Comparison of ENCODE assay signal across 8 mouse cellular contexts in the genomic region with DNA sequence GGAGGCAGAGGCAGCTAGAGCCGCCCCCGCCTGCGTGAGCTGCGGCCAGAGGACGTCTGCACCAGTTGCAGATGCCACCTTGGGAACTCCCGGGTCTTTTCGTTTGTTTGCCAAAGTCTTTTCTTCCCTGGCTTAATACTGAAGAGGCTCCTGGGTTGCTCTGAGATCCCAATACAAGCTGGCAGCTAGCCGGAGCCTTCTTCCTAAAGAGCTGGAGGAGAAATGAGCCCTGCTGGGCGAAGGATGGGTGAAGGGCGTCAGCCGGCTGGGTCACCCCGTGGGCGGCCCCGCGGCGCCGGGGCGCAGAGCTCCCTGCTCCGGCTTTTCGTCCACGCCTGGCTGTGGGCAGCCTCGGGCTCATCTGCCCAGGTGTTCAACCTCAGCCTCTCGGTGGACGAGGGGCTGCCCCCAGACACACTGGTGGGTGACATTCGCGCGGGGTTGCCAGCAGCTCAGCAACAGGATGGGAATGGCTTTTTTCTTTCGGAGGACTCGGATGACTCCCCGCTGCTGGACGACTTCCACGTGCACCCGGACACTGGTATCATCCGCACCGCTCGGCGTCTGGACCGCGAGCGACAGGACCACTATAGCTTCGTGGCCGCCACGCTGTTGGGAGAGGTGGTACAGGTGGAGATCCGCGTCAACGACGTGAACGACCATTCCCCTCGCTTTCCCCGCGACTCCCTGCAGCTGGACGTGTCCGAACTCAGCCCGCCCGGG. TPM values are rescaled to one million over a fixed set of nuclear protein-coding genes. Genes with fewer than 3 reads are reported as not detected.
DNase-seq lines count a peak whose midpoint lies in the region; ATAC-seq and TF ChIP-seq lines count a peak whose summit lies in the region.

Gene Dchs2, plus strand, starts transcription at position 223 of the 723 bp plus-strand sequence.

- H3K4me2 ChIP-seq in kidney, postnatal 0 days (ENCODE audit: low read length), result peak within 1 kb of the TSS; percentile 95
- peak within 1 kb of the TSS; percentile 91 for H3K4me2 ChIP-seq in heart, embryonic 12.5 days
- peak within 1 kb of the TSS; percentile 96 for H3K4me2 ChIP-seq in limb, embryonic 15.5 days
- peak within 1 kb of the TSS; percentile 87 for H3K4me2 ChIP-seq in stomach, embryonic 16.5 days (ENCODE audit: low read depth, low read length)

- no peak for ATAC-seq in kidney, postnatal 0 days (replicated peaks; ENCODE audit: low FRiP score, low read depth)
- 0 out of 2 replicates have a peak, but pooled peaks have one; percentile 19 for ATAC-seq in heart, embryonic 12.5 days (ENCODE audit: insufficient number of reproducible peaks, low FRiP score)
- ATAC-seq in limb, embryonic 15.5 days (ENCODE audit: insufficient number of reproducible peaks, low FRiP score, low TSS enrichment, low read depth), result 0 out of 2 replicates have a peak, but pooled peaks have one; percentile 11
- 0 out of 2 replicates have a peak, but pooled peaks have one; percentile 23 for ATAC-seq in stomach, embryonic 16.5 days (ENCODE audit: insufficient read depth, low FRiP score)

- DNase-seq in kidney, postnatal 0 days (ENCODE audit: low spot score), result peak; percentile 9
- DNase-seq in kidney, postnatal 14 days, result no peak
- DNase-seq in frontal cortex, postnatal 14 days (ENCODE audit: low spot score in 2 of 2), result no peak
- no peak for DNase-seq in adipocyte (ENCODE audit: low spot score)

- H3K36me3 ChIP-seq in kidney, postnatal 0 days (ENCODE audit: insufficient read depth, low read length), result no peaks in the 10 kb centered on the region
- no peaks in the 10 kb centered on the region for H3K36me3 ChIP-seq in heart, embryonic 12.5 days
- H3K36me3 ChIP-seq in limb, embryonic 15.5 days, result no peaks in the 10 kb centered on the region
- no peaks in the 10 kb centered on the region for H3K36me3 ChIP-seq in stomach, embryonic 16.5 days (ENCODE audit: control insufficient read depth, insufficient read depth, low read length)

- peaks cover 25% of the 10 kb centered on the region; the same call in 1 of the 2 replicates for H3K4me1 ChIP-seq in kidney, postnatal 0 days (replicated peaks; ENCODE audit: insufficient read depth, low read length)
- no peaks in the 10 kb centered on the region; the same call in 1 of the 2 replicates for H3K4me1 ChIP-seq in brown adipose tissue, adult 24 weeks (ENCODE audit: control insufficient read depth, insufficient read depth, insufficient read length, low read length)
- peaks cover 22% of the 10 kb centered on the region for H3K4me1 ChIP-seq in heart, embryonic 12.5 days (replicated peaks)
- peaks cover 29% of the 10 kb centered on the region for H3K4me1 ChIP-seq in limb, embryonic 15.5 days
- H3K4me1 ChIP-seq in stomach, embryonic 16.5 days (ENCODE audit: control insufficient read depth, insufficient read depth, low read length), result peaks cover 7% of the 10 kb centered on the region

- peak within 1 kb of the TSS; percentile 27; the same call in 1 of the 2 replicates for H3K9ac ChIP-seq in kidney, postnatal 0 days (ENCODE audit: low read depth, low read length)
- peak within 1 kb of the TSS; percentile 55 for H3K9ac ChIP-seq in heart, embryonic 12.5 days
- H3K9ac ChIP-seq in limb, embryonic 15.5 days, result peak within 1 kb of the TSS; percentile 47
- H3K9ac ChIP-seq in stomach, embryonic 16.5 days (ENCODE audit: low read length), result peak within 1 kb of the TSS; percentile 60

- under 1% methylated on average over 55 of the region's 55 CpGs for WGBS in kidney, postnatal 0 days
- 1% methylated on average over 54 of the region's 55 CpGs for whole genome bisulfite sequencing in heart, embryonic 12.5 days
- WGBS in limb, embryonic 15.5 days, result under 1% methylated on average over 55 of the region's 55 CpGs
- WGBS in stomach, embryonic 16.5 days, result under 1% methylated on average over 55 of the region's 55 CpGs

- TF ChIP-seq CTCF in kidney, postnatal 0 days (IDR thresholded peaks at IDR 0.05; ENCODE audit: low read depth), result no peak

- peaks cover 46% of the 10 kb centered on the region for H3K27me3 ChIP-seq in kidney, postnatal 0 days (ENCODE audit: insufficient read depth, low read length)
- H3K27me3 ChIP-seq in heart, embryonic 12.5 days (replicated peaks), result peaks cover 73% of the 10 kb centered on the region
- peaks cover 60% of the 10 kb centered on the region for H3K27me3 ChIP-seq in limb, embryonic 15.5 days
- H3K27me3 ChIP-seq in stomach, embryonic 16.5 days (ENCODE audit: control insufficient read depth, insufficient read depth, low read length), result peaks cover 56% of the 10 kb centered on the region

- no peak within 1 kb of the TSS for H3K27ac ChIP-seq in kidney, postnatal 0 days
- no peak within 1 kb of the TSS for H3K27ac ChIP-seq in brown adipose tissue, adult 24 weeks (replicated peaks; ENCODE audit: low read depth, low read length)
- no peak within 1 kb of the TSS for H3K27ac ChIP-seq in heart, embryonic 12.5 days (ENCODE audit: poor library complexity, severe bottlenecking)
- H3K27ac ChIP-seq in limb, embryonic 15.5 days, result peak within 1 kb of the TSS; percentile 38; the same call in 1 of the 2 replicates
- H3K27ac ChIP-seq in stomach, embryonic 16.5 days (ENCODE audit: low read length), result peak within 1 kb of the TSS; percentile 60

- peak within 1 kb of the TSS; percentile 54 for H3K4me3 ChIP-seq in kidney, postnatal 0 days (replicated peaks; ENCODE audit: low read depth, low read length)
- peak within 1 kb of the TSS; percentile 27 for H3K4me3 ChIP-seq in brown adipose tissue, adult 24 weeks (ENCODE audit: insufficient read depth, low read depth, low read length)
- H3K4me3 ChIP-seq in heart, embryonic 12.5 days, result peak within 1 kb of the TSS; percentile 72
- peak within 1 kb of the TSS; percentile 53 for H3K4me3 ChIP-seq in limb, embryonic 15.5 days
- peak within 1 kb of the TSS; percentile 52 for H3K4me3 ChIP-seq in stomach, embryonic 16.5 days (replicated peaks; ENCODE audit: low read length)

- H3K9me3 ChIP-seq in kidney, postnatal 0 days (replicated peaks; ENCODE audit: low read length), result no peaks in the 10 kb centered on the region
- H3K9me3 ChIP-seq in heart, embryonic 12.5 days (replicated peaks), result no peaks in the 10 kb centered on the region
- H3K9me3 ChIP-seq in limb, embryonic 15.5 days, result no peaks in the 10 kb centered on the region
- H3K9me3 ChIP-seq in stomach, embryonic 16.5 days (replicated peaks; ENCODE audit: control insufficient read depth, low read length), result no peaks in the 10 kb centered on the region

RNA-seq across cellular contexts. Expression of gene Dchs2, which starts in this region (rescaled TPM):
- polyA plus RNA-seq in kidney, postnatal 0 days (2015; fragmentation: Nextera tagmentation; extraction: Ambion mirVana), result 0.03 and 0.05 TPM in 2 replicates
- 0.12 TPM in 1 of 2 replicates, not detected in the other for polyA plus RNA-seq in brown adipose tissue, adult 24 weeks (2012; ENCODE audit: insufficient read depth, insufficient read length, missing spikeins)
- polyA plus RNA-seq in heart, embryonic 12.5 days (2016; fragmentation: Nextera tagmentation; extraction: Ambion mirVana), result 0.11 and 0.15 TPM in 2 replicates
- polyA plus RNA-seq in limb, embryonic 15.5 days (2015; fragmentation: Nextera tagmentation; extraction: Ambion mirVana), result 0.86 and 1.1 TPM in 2 replicates
- 0.45 and 0.62 TPM in 2 replicates for polyA plus RNA-seq in stomach, embryonic 16.5 days (2015; fragmentation: Nextera tagmentation; extraction: Ambion mirVana)

Comparison
In these comparisons a context has a peak if more than half of its experiments do, and no peak if none do; other contexts are left out.
1. Peak in DNase-seq, H3K4me3 ChIP-seq, H3K9ac ChIP-seq and H3K4me2 ChIP-seq in kidney, postnatal 0 days; RNA of the gene not detected or under 1 TPM.
2. Peak in ATAC-seq, H3K4me3 ChIP-seq, H3K9ac ChIP-seq and H3K4me2 ChIP-seq in heart, embryonic 12.5 days; RNA of the gene not detected or under 1 TPM.
3. Peak in ATAC-seq, H3K4me3 ChIP-seq, H3K27ac ChIP-seq, H3K9ac ChIP-seq and H3K4me2 ChIP-seq in stomach, embryonic 16.5 days; RNA of the gene not detected or under 1 TPM.